Mouse (Mus musculus): ENCODE data around the gene Mmaa. TPM values are rescaled to one million over a fixed set of nuclear protein-coding genes. Genes with fewer than 3 reads are reported as not detected.

The Mmaa gene
- total RNA-seq, 2 experiments from 2014 or later = 39.9 to 44.5 TPM

DNA sequence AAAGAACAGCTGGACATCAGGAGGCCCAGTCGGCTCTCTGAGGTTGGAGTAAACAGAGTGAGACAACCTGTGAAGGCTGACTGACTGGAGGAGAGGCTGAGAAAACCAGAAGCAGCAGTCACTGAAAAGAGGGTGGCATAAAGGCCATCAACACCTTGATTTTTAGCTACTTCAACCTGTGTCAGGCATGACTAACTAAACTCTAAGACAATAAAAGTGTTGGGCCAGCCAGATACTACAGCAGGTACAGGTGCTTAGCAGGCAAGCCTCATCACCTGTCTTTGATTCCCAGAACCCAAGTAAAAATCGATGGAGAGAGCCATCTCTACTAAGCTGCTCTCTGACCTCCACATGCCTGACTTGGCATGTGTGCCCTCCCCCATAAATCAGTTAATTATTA is 6.1 kb downstream of the Mmaa start:
- DNase-seq = no peak

- DNase-seq = no peak
These were observed 6.5 kb downstream of the Mmaa start for GRCm38 (mm10) chr8:79288250-79288649.

- no peak for DNase-seq
These were observed 8.3 kb downstream of the Mmaa start for GRCm38 (mm10) chr8:79286424-79286823.

DNA sequence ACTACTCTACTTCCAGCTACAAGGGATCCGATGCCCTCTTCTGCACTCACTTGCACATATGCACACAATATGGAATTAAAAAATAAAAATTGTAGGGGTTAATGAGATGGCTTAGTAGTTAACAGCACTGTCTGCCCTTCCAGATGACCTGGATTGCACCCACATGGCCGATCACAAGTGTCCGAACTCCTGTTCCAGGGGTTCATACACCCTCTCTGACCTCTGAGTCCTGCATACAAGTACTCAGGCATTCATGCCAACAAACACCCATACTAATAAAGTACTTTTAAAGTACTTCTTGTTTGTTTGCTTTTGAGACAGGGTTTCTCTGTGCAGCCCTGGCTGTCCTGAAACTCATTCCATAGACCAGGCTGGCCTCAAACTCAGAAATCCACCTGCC is 10.1 kb downstream of the Mmaa start:
- no peak for DNase-seq

DNA sequence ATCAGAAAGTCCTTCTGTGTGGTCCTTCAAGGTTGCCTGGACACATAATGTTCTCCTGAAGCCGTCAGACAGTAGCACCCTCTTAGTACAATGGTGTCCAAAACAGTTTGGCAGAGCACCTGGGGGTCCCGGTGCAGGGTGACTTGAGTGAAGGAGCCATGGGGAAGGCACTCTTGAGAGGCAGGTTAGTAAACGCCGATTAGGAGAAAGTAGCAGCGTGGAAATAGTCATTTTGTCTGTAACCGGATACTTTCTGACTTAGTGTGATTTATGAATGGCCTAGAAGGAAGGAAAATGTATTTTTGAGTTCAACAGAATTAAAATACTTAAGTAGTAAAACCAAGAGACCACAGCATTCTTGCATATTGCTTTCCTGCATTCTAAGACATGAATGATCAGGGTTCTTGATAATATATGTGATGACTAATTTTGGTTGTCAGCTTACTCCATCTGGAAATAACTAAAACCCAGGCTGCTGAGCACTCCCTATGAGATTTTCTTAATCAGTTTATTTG is 13.3 kb downstream of the Mmaa start:
- DNase-seq = no peak

DNA sequence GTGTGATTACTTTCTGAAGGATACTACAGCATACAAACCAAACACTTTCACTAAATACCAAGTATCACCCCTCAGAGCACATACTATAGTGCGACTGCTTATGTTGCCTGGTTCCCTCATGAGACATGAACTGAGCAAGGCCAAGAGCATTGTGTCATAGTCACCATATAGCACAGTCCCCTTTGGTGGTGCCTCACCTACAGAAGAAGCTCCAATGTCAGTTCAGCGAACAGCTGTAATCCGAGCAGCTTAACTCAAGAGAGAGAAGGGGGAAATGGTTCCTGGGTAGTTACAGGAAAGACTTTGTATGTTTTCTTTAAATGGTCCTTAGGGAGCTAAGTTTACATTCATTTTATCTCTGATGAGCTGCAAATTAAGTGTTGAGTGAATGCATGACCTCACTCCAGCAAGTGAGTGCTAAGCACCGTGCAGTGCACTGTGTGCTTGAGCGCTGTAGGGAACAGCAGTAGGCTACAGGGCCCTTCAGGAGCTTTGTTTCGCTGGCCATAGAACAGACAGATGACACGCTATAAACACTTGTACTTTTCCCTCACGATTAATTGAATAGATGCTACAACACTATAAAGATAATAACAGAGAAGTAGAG is 17.4 kb downstream of the Mmaa start:
- DNase-seq = no peak

DNA sequence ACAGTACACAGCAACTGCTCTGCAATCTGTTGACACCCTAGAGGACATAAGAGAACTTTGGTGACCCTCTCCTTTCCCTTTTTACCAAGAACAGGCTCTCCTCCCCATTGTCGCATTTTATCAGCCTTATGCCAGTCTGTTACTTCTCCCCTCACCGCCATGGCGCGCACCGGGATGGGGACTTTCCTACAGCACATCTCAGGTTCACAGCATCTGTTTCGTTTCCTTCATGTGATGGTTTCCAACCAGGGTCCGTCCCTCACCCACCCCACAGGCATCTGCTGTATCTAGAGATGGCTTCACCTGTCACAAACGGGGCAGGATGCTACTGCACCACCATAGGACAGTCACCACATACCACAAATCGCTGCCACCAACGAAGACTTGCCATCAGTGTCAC is 19.8 kb downstream of the Mmaa start:
- DNase-seq = no peak

DNA sequence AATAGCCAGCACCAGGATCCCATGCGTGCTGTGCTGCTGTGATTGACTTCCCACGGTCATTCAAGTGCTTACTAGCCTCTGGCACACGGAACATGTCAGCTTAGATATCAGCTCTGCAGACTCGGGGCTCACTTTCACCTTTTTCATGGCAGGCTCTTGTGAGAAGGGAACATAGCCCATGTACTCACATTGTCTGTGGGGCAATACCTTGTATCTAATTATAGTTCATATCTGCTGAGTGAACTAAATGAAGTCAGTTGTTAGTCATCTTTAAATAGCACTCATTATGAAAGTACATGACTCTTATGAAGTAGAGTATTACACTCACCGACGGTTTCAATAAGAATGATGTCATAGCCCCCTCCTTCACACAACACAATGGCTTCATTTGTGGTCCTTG is 21.0 kb downstream of the Mmaa start:
- peak; percentile 37 to 72 for DNase-seq

DNA sequence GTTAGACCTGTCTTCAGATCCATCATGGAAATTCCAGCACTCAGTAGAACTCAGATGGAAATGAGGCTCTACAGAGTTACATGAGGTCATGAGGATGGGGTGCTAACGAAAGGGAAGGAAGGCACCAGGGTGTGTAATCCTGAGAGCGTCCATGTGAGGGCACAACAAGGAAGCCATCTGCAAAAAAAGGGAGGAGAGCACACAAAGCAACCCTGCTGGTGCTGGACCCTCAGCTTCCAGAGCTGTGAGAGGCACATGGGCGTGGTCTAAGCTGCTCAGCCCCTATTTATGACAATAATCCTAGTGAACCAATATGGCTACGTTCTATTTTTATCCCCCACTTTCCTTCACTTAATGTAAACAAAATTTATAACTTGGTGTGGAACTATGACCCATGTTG is 22.1 kb downstream of the Mmaa start:
- no peak for DNase-seq

GRCm38 (mm10) chr8:79268921-79269320 is 25.8 kb downstream of the Mmaa start:
- no peak for DNase-seq

DNA sequence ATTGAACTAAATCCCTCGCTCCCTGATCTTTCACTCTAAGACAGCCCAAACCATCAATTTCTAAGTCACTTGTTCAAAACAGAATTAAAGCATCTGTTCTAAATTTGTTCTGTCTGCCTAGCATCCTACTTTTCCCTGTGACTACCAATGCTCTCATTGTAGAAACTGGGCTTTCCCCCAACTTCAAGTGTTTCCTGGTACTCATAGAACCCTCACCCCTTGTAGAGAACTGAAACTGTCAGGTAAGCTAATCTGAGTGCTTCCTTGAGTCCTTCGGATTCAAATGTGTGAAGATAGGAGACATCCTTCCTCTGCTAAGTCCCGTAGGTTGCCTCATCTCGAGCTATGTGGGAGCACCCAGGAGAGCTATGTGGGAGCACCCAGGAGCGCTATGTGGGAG is 32.8 kb downstream of the Mmaa start:
- DNase-seq = no peak

GRCm38 (mm10) chr8:79256076-79256705 is 38.5 kb downstream of the Mmaa start:
- DNase-seq = no peak

- DNase-seq = no peak
These were observed 41.0 kb downstream of the Mmaa start for GRCm38 (mm10) chr8:79253742-79254141.

GRCm38 (mm10) chr8:79248470-79248869 is 46.3 kb downstream of the Mmaa start, which contains the start of gene 1700011L22Rik:
TSS of gene 1700011L22Rik (minus strand) at chr8:79248570.
- no peak for DNase-seq

DNA sequence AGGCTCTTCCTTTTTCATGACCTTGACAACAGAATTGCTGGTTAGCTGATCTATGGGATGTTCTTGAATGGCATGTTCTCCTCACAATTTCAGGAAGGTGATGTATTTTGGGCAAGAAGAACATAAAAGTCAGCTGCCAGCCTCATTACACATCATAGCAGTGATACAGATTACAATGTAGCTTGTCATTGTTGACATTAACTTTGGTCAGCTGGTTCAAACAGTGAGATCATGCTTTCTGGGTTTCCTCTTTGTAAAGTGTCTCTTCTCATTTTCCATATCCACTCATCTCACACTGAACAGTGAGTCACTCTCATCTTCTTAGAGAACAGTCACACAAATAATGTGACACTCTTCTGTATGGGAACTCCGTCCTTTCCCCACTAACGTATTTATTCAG is 51.3 kb downstream of the Mmaa start:
- DNase-seq = no peak

DNA sequence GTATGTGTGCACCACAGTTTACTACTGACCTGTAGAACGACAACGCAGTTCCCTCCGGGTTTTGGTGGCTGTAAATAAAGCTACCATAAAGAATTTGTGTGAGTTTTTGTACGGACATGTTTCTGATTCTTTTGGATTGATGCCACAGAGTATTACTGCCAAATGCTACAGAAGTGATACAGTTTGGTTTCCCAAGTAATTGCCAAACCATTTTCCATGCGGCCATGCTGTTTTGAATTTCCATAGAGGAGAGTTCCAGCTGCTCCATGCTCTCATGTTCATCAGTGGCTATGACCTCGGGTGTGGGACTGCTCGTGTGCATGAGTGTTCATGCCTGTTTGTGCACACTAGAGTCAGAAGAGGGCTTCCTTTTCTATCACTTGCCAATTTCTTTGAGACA is 54.7 kb downstream of the Mmaa start:
- no peak for DNase-seq

- no peak for DNase-seq
These were observed 55.4 kb downstream of the Mmaa start for GRCm38 (mm10) chr8:79239320-79239719.

DNA sequence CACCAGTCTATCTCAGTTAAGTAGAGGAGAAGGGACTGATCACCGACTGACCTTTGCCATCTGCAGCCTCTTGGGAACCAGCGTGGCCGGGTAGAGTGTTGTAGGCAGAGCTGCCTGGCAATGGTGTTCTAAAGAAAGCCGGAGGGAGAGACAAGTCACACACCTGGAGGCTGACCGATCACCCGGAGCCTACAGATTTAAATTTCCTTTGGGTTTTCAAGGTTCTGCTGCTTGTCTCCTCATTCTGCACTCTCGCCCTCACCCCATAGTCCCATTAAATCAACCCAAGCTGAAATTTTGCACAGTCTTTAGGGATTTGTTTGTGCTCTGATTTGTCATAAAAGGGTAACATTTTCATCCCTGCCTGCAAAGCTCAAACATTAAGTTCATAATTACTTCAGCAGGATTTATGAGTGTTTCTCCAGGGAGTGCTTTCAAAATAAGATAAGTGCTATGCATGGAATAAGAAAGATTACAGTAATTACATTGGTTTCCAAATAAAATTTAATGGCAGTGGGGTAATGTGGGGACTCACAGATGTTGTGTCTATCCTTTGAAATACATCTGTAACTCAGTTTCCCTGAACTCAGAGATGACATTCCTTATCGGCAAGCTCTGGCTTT is 65.4 kb downstream of the Mmaa start:
- DNase-seq = no peak

DNA sequence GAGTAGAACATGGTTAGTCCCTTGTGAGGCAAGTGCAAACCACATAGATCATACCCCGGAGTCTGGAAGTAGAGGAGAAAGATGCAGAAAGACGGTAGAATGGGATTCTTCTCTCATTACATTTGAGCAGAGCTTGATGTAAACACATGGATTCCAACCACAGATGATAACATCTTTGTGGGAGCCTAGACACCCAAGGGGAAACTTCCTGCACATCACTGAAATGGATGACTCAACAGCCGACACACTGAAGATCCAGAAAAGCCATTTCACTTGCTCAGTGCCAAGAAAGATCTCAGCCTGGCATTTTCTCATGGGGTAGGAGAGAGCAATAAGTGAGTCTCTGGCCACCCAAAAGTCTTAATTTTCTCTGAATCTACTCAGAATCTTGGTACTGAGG is 66.8 kb downstream of the Mmaa start:
- no peak for DNase-seq

DNA sequence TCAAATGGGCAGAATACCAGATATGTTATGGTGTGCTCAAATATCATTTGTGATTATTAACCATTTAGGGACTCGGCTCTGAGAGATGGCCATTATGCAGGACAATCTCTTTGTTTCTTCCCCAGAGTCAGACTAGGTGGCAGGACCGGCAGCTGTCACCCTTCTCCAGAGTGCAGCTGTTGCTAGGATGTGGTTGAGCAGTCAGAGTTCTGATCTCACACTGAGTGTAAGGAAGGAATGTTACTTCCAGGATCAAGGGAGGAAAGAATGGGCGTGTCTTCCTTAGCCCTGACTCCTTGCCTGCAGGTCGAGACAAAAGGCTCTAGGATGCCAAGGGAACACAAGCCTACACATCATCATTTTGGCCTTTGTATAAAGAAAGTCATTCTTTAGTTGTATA is 67.5 kb downstream of the Mmaa start:
- DNase-seq = no peak

GRCm38 (mm10) chr8:79226046-79226445 is 68.7 kb downstream of the Mmaa start:
- DNase-seq = no peak

GRCm38 (mm10) chr8:79225586-79225985 is 69.2 kb downstream of the Mmaa start:
- peak in 1 of 2 experiments; percentile 60 for DNase-seq

- no peak for DNase-seq
These were observed 70.4 kb downstream of the Mmaa start for GRCm38 (mm10) chr8:79224363-79224762.

GRCm38 (mm10) chr8:79222752-79223141 is 72.0 kb downstream of the Mmaa start:
- no peak for DNase-seq

Data from heart, adult 18-20 months (tissue).